Mouse (Mus musculus) cerebellum, adult 9-10 months (tissue): ENCODE results near the gene Igf1r.

Experiments
- DNase-seq: peaks from one replicate; pipeline ENCODE4 v3.0.0; 2022

Gene Igf1r

GRCm38 (mm10) chr7:68059690-68060089 lies 107.1 kb downstream of the Igf1r start:
- no peak for DNase-seq

- no peak for DNase-seq
Observed at GRCm38 (mm10) chr7:68061434-68061833, 108.8 kb downstream of the Igf1r start.

GRCm38 (mm10) chr7:68062170-68062848 lies 109.7 kb downstream of the Igf1r start:
- no peak for DNase-seq

GRCm38 (mm10) chr7:68062849-68063208 lies 110.2 kb downstream of the Igf1r start:
- DNase-seq = no peak

GRCm38 (mm10) chr7:68063711-68064110 lies 111.1 kb downstream of the Igf1r start:
- no peak for DNase-seq

- DNase-seq = no peak
Observed at GRCm38 (mm10) chr7:68064120-68064519, 111.5 kb downstream of the Igf1r start.

GRCm38 (mm10) chr7:68064647-68065362 lies 112.2 kb downstream of the Igf1r start:
- DNase-seq = no peak

GRCm38 (mm10) chr7:68065904-68066303 lies 113.3 kb downstream of the Igf1r start:
- DNase-seq = no peak

GRCm38 (mm10) chr7:68067321-68067720 lies 114.7 kb downstream of the Igf1r start:
- DNase-seq = no peak

GRCm38 (mm10) chr7:68069324-68069723 lies 116.7 kb downstream of the Igf1r start:
- DNase-seq = no peak

- DNase-seq = no peak
Observed at GRCm38 (mm10) chr7:68070030-68070429, 117.4 kb downstream of the Igf1r start.

- DNase-seq = peak; percentile 54
Observed at GRCm38 (mm10) chr7:68070626-68071025, 118.0 kb downstream of the Igf1r start.

- no peak for DNase-seq
Observed at GRCm38 (mm10) chr7:68071050-68071449, 118.4 kb downstream of the Igf1r start.

- no peak for DNase-seq
Observed at GRCm38 (mm10) chr7:68071749-68072148, 119.1 kb downstream of the Igf1r start.

- DNase-seq = no peak
Observed at GRCm38 (mm10) chr7:68072524-68073459, 120.2 kb downstream of the Igf1r start.

GRCm38 (mm10) chr7:68073460-68073806 lies 120.8 kb downstream of the Igf1r start:
- no peak for DNase-seq

GRCm38 (mm10) chr7:68074748-68075147 lies 122.1 kb downstream of the Igf1r start:
- no peak for DNase-seq

- peak; percentile 56 for DNase-seq
Observed at GRCm38 (mm10) chr7:68075401-68075800, 122.8 kb downstream of the Igf1r start.

- no peak for DNase-seq
Observed at GRCm38 (mm10) chr7:68080122-68080845, 127.7 kb downstream of the Igf1r start.

GRCm38 (mm10) chr7:68085338-68085737 lies 132.7 kb downstream of the Igf1r start:
- DNase-seq = peak; percentile 31

- peak; percentile 67 for DNase-seq
Observed at GRCm38 (mm10) chr7:68085870-68086341, 133.3 kb downstream of the Igf1r start.

GRCm38 (mm10) chr7:68087496-68087895 lies 134.9 kb downstream of the Igf1r start:
- DNase-seq = no peak

- no peak for DNase-seq
Observed at GRCm38 (mm10) chr7:68088825-68089224, 136.2 kb downstream of the Igf1r start.
